Mouse (Mus musculus): ENCODE data around the gene Plod1. TPM values are rescaled to one million over a fixed set of nuclear protein-coding genes. Genes with fewer than 3 reads are reported as not detected.

Gene Plod1
- 24.9 and 28.3 TPM in 2 replicates for polyA plus RNA-seq (2015; fragmentation: Nextera tagmentation; extraction: Ambion mirVana)

DNA sequence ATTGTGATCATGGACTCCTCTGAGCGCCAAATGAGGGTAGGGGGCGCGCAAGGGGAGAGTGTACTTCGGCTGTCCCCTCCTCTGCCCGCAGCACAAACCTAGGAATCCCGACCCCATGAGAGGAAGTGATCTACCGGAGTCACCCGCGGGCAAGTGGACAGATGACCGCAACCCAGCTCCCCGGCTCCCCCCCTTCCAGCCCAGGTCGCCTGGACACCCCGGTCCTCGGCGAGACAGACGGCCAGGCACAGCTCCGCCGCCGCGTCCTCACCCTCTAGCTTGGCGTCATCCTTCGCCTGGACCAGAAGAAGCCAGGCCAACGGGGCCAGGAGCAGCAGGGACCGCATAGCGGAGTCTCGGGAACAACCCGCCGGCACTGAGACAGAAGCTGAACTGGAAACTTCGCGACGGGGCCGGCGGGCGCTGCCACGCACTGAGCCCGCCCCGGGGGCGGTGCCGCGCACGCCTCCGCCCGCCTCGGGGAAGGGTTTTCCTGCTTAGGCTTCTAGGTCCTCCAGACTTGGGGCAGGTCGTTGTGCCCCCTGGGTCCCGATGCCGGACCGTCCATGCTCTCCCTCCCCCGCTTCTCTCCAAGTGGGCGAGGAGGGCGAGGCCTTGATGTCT, at the start of gene Plod1:
Gene Plod1 (minus strand): TSS at position 437 of the 624 bp plus-strand sequence.
- Histone ChIP-seq H3K4me2 (peak within 1 kb of the TSS; percentile 92), H3K9ac (peak within 1 kb of the TSS; percentile 73), H3K27ac (peak within 1 kb of the TSS; percentile 32; the same call in 1 of the 2 replicates), H3K36me3 (no peaks in the 10 kb centered on the region), H3K4me3 (replicated peaks) (peak within 1 kb of the TSS; percentile 69), H3K27me3 (peaks cover 8% of the 10 kb centered on the region), H3K4me1 (replicated peaks) (peaks cover 58% of the 10 kb centered on the region), H3K9me3 (replicated peaks) (no peaks in the 10 kb centered on the region)
- peak; percentile 54 for ATAC-seq (ENCODE audit: low read depth)
- DNase-seq, result peak; percentile 65
- WGBS (ENCODE audit: insufficient replicate concordance), result under 1% methylated on average over 51 of the region's 51 CpGs

DNA sequence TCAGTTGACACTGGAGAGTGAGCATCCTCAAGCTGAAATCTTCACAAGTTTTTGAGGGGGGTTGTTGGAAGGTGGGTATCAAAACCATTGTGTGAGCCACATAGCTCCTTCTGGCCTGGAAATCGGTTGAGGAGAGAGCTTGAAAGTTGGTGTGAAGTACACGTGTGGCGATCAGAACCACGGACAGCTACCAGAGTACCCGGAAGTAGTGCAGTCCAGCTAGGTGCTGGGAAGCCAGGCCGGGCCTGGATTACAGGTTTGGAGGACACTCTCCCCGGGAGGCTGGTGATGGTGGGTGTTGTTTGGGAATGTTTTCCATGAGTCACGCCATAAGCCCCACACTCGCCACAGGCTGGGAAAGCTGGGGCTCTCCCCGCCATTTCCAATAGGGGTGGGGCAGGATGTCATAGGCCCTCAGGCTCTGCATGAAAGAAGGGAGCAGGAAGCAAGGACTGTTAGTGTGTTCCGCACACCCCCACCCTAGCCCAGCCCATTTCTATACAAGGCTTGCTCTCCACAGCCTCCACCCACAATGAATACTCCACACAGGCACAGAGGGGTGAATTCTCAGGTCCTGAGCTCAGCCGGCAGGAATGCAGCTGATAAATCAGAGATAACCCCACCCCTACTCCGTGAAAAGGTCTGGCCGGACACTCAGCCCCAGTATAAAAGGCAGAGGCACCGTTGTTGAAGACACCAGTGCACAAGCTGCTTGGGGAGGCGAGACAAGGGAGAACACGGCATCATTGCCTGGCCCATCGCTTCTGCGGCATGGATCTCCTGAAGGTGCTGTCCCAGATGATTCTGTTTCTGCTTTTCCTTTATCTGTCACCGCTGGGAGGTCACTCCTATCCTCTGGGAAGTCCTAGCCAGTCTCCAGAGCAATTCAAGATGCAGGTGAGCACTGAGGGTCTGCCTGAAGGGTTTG, 48.9 kb upstream of the Plod1 start, which contains the start of gene Nppb:
Gene Nppb (plus strand): TSS at position 584 of the 928 bp plus-strand sequence.
- DNase-seq (peak; percentile 12), ATAC-seq (ENCODE audit: low read depth) (no peak)
- Histone ChIP-seq H3K4me1 (replicated peaks) (no peaks in the 10 kb centered on the region), H3K9ac (no peak within 1 kb of the TSS), H3K9me3 (replicated peaks) (no peaks in the 10 kb centered on the region), H3K27ac (no peak within 1 kb of the TSS), H3K4me3 (replicated peaks) (no peak within 1 kb of the TSS), H3K27me3 (peaks cover 6% of the 10 kb centered on the region), H3K4me2 (0 out of 2 replicates have a peak within 1 kb of the TSS, but pooled peaks have one; percentile 18), H3K36me3 (no peaks in the 10 kb centered on the region)
- WGBS (ENCODE audit: insufficient replicate concordance), result 25% methylated on average over 20 of the region's 20 CpGs

DNA sequence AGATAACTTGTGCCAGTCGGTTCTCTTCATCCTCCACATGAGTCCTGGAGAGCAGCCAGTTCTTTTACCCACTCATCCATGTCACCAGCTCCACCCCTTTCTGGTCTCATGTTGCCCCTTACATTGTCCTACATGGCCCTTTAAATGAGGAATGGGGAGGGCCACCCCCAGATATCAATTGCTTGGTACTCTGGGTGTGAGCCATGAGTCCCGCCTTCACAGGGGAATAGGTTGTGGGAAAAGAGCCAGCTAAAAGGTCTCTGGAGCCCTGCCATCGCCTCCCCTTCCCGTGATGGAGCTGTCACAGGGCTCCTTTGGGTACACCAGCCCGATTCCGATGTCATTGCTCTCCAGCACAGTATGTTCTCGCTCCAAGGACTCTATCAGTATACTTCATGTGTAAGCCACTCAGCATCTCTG, 42.9 kb upstream of the Plod1 start:
- WGBS (ENCODE audit: insufficient replicate concordance), result 71% methylated on average over 7 of the region's 7 CpGs
- no peaks in the 10 kb centered on the region for H3K27me3 ChIP-seq
- H3K27ac ChIP-seq, result no peak overlapping the region
- no peaks in the 10 kb centered on the region for H3K9me3 ChIP-seq (replicated peaks)
- peaks cover 5% of the 10 kb centered on the region for H3K4me1 ChIP-seq (replicated peaks)
- no peak overlapping the region for H3K4me3 ChIP-seq (replicated peaks)
- H3K36me3 ChIP-seq, result no peaks in the 10 kb centered on the region
- no peak overlapping the region for H3K4me2 ChIP-seq
- ATAC-seq (ENCODE audit: low read depth) (no peak), DNase-seq (no peak)
- no peak overlapping the region for H3K9ac ChIP-seq

DNA sequence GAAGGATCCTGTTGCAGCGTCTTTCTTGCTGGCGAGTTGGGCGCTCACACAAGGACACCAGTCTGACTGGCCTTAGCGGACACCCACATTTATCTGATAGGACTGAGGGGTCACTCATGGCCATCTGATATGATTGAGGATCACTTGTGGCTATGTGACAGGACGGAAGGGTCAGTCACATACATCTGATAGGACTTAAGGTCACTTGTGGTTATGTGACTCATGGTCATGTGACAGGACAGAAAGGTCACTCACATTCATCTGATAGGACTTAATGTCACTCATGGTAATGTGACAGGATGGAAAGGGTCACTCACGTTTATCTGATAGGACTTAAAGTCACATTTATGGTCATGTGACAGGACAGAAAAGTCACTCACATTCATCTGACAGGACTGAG, 41.8 kb upstream of the Plod1 start:
- no peak overlapping the region for H3K4me3 ChIP-seq (replicated peaks)

DNA sequence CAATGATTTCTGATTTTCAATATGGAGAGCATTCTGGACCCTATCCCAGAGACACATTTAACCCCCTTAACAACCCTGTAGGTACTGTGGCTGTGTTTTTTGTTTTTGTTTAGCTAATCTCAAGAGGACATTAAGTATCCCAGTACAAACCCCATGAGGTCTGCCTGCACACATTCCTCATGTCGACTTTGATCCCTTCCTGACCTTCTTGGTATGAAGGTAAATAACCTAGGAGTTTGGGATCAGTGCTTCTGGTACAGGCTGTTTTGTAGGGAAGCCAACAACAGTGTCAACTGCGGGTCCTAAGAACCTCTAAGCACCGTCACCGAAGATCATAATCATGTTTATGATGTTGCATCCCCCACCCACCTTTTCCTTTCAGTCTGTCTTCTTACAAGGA, 41.2 kb upstream of the Plod1 start:
- H3K9ac ChIP-seq, result no peak overlapping the region
- DNase-seq (no peak), ATAC-seq (ENCODE audit: low read depth) (no peak)
- H3K4me3 ChIP-seq (replicated peaks), result no peak overlapping the region
- H3K9me3 ChIP-seq (replicated peaks), result no peaks in the 10 kb centered on the region
- H3K27ac ChIP-seq, result no peak overlapping the region
- no peaks in the 10 kb centered on the region for H3K36me3 ChIP-seq
- H3K4me1 ChIP-seq (replicated peaks), result peaks cover 5% of the 10 kb centered on the region
- H3K4me2 ChIP-seq, result no peak overlapping the region
- no peaks in the 10 kb centered on the region for H3K27me3 ChIP-seq
- WGBS (ENCODE audit: insufficient replicate concordance), result 57% methylated on average over 4 of the region's 4 CpGs

More for the DNA sequence above, 41.8 kb upstream of the Plod1 start:
- no peaks in the 10 kb centered on the region for H3K9me3 ChIP-seq (replicated peaks)
- no peaks in the 10 kb centered on the region for H3K36me3 ChIP-seq
- peaks cover 5% of the 10 kb centered on the region for H3K4me1 ChIP-seq (replicated peaks)
- H3K4me2 ChIP-seq, result no peak overlapping the region
- H3K27ac ChIP-seq, result no peak overlapping the region
- no peaks in the 10 kb centered on the region for H3K27me3 ChIP-seq
- no peak for ATAC-seq (ENCODE audit: low read depth)
- DNase-seq, result no peak
- 72% methylated on average over 6 of the region's 6 CpGs for WGBS (ENCODE audit: insufficient replicate concordance)
- no peak overlapping the region for H3K9ac ChIP-seq

DNA sequence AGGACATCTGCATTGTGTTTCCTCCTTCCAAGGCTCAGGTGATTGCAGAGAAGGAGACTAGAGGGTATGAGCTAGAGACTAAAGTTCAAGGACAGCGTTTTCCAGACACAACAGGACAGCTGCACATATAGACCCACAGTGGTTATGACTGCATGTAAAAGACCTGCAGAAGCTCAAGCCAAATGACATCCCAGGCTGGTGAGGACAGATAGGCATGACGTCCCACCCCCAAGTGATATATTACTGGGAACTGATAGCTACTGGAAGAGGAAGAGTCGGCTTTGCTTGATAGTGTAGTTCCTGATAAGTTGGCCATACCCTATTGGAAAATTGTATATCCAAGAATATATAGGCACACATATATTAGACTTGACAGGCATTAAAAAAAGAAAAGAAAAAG, 39.7 kb upstream of the Plod1 start:
- DNase-seq (no peak), ATAC-seq (ENCODE audit: low read depth) (peak; percentile 75)
- H3K9ac ChIP-seq, result no peak overlapping the region
- no peaks in the 10 kb centered on the region for H3K27me3 ChIP-seq
- no peak overlapping the region for H3K4me3 ChIP-seq (replicated peaks)
- H3K4me1 ChIP-seq (replicated peaks), result peaks cover 5% of the 10 kb centered on the region
- H3K9me3 ChIP-seq (replicated peaks), result no peaks in the 10 kb centered on the region
- H3K36me3 ChIP-seq, result no peaks in the 10 kb centered on the region
- 0 out of 2 replicates have a peak overlapping the region, but pooled peaks have one; percentile 5 for H3K4me2 ChIP-seq
- WGBS (ENCODE audit: insufficient replicate concordance), result 30% methylated on average over 3 of the region's 3 CpGs
- no peak overlapping the region for H3K27ac ChIP-seq

DNA sequence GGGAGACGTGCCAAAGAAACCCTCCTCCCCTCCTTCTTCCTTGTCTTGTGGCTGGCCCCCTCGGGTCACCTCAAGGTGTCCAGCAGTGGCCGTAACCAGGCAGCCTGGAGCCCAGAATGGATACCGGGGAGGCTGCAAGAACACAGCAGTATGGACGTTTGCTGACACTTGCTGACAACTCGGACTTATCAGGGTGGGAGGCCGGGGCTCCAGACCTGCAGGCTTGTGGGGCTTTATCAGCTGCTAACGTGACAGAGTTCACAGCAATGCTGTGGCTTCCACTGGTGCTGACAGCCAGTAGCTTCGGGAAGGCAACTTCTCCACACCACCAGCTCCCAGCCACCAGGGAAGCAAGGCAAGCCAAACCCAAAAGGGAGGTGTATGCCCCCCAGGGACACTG, 32.8 kb upstream of the Plod1 start:
- Histone ChIP-seq H3K4me2 (no peak overlapping the region), H3K9ac (no peak overlapping the region), H3K4me3 (replicated peaks) (no peak overlapping the region), H3K4me1 (replicated peaks) (0 out of 2 replicates have a peak, but pooled peaks cover 8% of the 10 kb centered on the region), H3K9me3 (replicated peaks) (no peaks in the 10 kb centered on the region), H3K27me3 (no peaks in the 10 kb centered on the region), H3K27ac (no peak overlapping the region), H3K36me3 (no peaks in the 10 kb centered on the region)
- WGBS (ENCODE audit: insufficient replicate concordance), result 16% methylated on average over 9 of the region's 9 CpGs
- ATAC-seq (ENCODE audit: low read depth) (no peak), DNase-seq (no peak)

DNA sequence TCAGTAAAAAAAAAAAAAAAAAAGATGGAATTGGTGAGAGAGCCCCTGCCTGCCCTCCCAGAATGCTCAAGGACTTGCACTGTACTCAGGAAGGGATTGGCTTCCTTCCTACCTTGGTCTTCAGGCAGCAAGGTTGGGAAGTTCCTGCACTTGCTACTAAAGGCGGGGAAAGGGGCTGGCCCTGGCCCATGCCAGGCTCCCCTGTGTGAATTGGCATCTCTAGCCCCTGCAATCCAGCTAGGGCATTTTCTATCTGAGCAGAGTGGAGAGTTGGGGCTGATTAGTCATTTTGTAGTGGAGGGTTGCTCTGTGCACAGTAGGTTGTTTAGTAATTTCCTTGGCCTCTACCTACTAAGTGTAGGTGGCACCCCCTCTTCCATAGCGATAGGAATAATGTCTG, 32.2 kb upstream of the Plod1 start:
- ATAC-seq (ENCODE audit: low read depth) (no peak), DNase-seq (no peak)
- H3K9ac ChIP-seq, result no peak overlapping the region
- no peak overlapping the region for H3K4me2 ChIP-seq
- 0 out of 2 replicates have a peak, but pooled peaks cover 8% of the 10 kb centered on the region for H3K4me1 ChIP-seq (replicated peaks)
- 63% methylated on average over 2 of the region's 2 CpGs for WGBS (ENCODE audit: insufficient replicate concordance)
- no peaks in the 10 kb centered on the region for H3K36me3 ChIP-seq
- no peak overlapping the region for H3K4me3 ChIP-seq (replicated peaks)
- no peak overlapping the region for H3K27ac ChIP-seq
- H3K27me3 ChIP-seq, result no peaks in the 10 kb centered on the region
- H3K9me3 ChIP-seq (replicated peaks), result no peaks in the 10 kb centered on the region

DNA sequence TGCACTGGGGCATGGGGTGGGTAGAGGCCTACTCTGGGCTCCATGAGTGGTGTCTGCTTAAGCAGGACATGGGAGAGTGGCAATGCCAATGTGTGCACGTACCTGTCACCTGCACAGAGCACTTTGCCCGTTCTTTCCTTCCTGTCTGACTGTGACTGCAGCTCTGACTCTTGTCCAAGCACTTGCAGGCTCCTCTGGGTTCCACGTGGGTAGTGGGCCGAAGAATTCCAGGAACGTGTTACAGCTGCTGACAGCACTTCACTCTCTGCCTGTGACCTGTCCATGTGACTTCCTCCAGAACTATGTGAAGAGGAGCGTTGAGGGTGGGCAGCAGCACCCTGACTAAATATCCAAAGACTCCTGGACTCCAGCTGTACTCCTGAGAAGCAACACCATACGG, 29.1 kb upstream of the Plod1 start:
- Histone ChIP-seq H3K4me1 (replicated peaks) (0 out of 2 replicates have a peak, but pooled peaks cover 8% of the 10 kb centered on the region), H3K4me3 (replicated peaks) (no peak overlapping the region), H3K4me2 (no peak overlapping the region), H3K27me3 (no peaks in the 10 kb centered on the region), H3K36me3 (no peaks in the 10 kb centered on the region), H3K9ac (no peak overlapping the region), H3K27ac (no peak overlapping the region), H3K9me3 (replicated peaks) (no peaks in the 10 kb centered on the region)
- no peak for ATAC-seq (ENCODE audit: low read depth)
- DNase-seq, result no peak
- WGBS (ENCODE audit: insufficient replicate concordance), result 52% methylated on average over 7 of the region's 7 CpGs

DNA sequence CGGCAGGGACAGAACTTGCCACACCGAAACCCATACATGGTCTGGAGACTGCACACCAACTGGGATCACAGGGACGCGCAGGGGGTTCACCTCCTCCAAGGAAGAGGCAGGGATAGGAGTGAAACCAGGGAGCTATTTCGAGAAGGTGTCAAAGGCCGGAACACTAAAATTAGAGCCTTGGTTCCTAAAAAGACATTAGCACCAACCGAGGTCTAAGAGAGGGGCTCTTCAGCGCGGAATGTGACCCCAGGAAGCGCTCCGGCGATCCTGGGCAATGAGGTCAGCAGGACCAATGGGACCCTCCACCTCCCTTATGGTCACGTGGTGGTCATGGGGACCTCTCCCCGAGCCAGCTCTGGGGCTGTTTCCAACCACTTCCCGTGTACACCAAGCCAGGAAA, 27.1 kb upstream of the Plod1 start:
- 67% methylated on average over 15 of the region's 15 CpGs for WGBS (ENCODE audit: insufficient replicate concordance)
- ATAC-seq (ENCODE audit: low read depth), result no peak
- H3K27me3 ChIP-seq, result no peaks in the 10 kb centered on the region

DNA sequence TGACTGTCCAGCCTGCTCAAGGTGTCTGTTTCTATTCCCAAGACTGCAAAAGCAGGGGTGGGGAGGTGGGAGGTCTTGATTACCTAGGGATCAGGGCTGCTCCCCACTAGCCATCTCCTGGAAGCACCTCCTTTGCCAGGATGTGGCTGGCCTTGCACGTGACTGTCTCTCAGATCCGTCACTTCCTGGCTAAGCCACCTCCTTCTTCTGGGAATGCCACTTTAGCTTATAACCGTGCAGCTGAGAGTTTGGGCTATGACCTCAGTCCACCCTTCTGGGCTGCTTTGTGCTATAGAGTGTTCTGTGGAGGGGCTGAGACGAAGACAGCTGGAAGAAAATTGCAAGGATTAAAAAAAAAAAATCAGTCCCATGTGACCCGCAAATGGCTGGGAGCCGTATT, 26.2 kb upstream of the Plod1 start:
- Histone ChIP-seq H3K4me2 (no peak overlapping the region), H3K9me3 (replicated peaks) (no peaks in the 10 kb centered on the region), H3K4me1 (replicated peaks) (no peaks in the 10 kb centered on the region), H3K4me3 (replicated peaks) (no peak overlapping the region), H3K27me3 (no peaks in the 10 kb centered on the region), H3K36me3 (no peaks in the 10 kb centered on the region), H3K27ac (no peak overlapping the region), H3K9ac (no peak overlapping the region)
- DNase-seq (no peak), ATAC-seq (ENCODE audit: low read depth) (no peak)
- 44% methylated on average over 6 of the region's 6 CpGs for WGBS (ENCODE audit: insufficient replicate concordance)

More for the DNA sequence above, 27.1 kb upstream of the Plod1 start:
- DNase-seq, result no peak
- no peaks in the 10 kb centered on the region for H3K9me3 ChIP-seq (replicated peaks)
- H3K36me3 ChIP-seq, result no peaks in the 10 kb centered on the region
- H3K9ac ChIP-seq, result no peak overlapping the region
- no peak overlapping the region for H3K4me3 ChIP-seq (replicated peaks)
- H3K4me2 ChIP-seq, result no peak overlapping the region
- no peak overlapping the region for H3K27ac ChIP-seq
- H3K4me1 ChIP-seq (replicated peaks), result no peaks in the 10 kb centered on the region
